In genomic region chr14:55590748-55591330, GRCm38 (mm10) we compare ENCODE assay signal across 8 mouse cellular contexts. TPM values are rescaled to one million over a fixed set of nuclear protein-coding genes. Genes with fewer than 3 reads are reported as not detected.
DNase-seq lines count a peak whose midpoint lies in the region; ATAC-seq lines count a peak whose summit lies in the region.

Gene Psme2 (minus strand): TSS chr14:55591113.

- peak; percentile 96 for ATAC-seq in hindbrain, embryonic 16.5 days

- WGBS in hindbrain, embryonic 16.5 days, result 0% methylated on average over 22 of the region's 22 CpGs
- WGBS in macrophage (ENCODE audit: missing documents), result under 1% methylated on average over 21 of the region's 22 CpGs

- H3K9me3 ChIP-seq in hindbrain, embryonic 16.5 days (ENCODE audit: control insufficient read depth, low read length), result no peaks in the 10 kb centered on the region

- peak within 1 kb of the TSS; percentile 83 for H3K4me2 ChIP-seq in hindbrain, embryonic 16.5 days (ENCODE audit: low read length)

- H3K36me3 ChIP-seq in hindbrain, embryonic 16.5 days (ENCODE audit: control insufficient read depth, insufficient read depth, low read length), result peaks cover 12% of the 10 kb centered on the region
- H3K36me3 ChIP-seq in macrophage (ENCODE audit: inconsistent target), result peaks cover 38% of the 10 kb centered on the region

- peak within 1 kb of the TSS; percentile 69 for H3K9ac ChIP-seq in hindbrain, embryonic 16.5 days (ENCODE audit: low read depth, low read length)

- H3K79me2 ChIP-seq in macrophage (ENCODE audit: inconsistent target), result peaks cover 72% of the 10 kb centered on the region

- H3K27ac ChIP-seq in hindbrain, embryonic 16.5 days (ENCODE audit: low read depth, low read length), result peak within 1 kb of the TSS; percentile 94
- peak within 1 kb of the TSS; percentile 98 for H3K27ac ChIP-seq in macrophage

- peaks cover 26% of the 10 kb centered on the region for H3K4me1 ChIP-seq in hindbrain, embryonic 16.5 days (ENCODE audit: control insufficient read depth, insufficient read depth, low read depth, low read length)

- H3K27me3 ChIP-seq in hindbrain, embryonic 16.5 days (replicated peaks; ENCODE audit: control insufficient read depth, insufficient read depth, low read length), result no peaks in the 10 kb centered on the region

- DNase-seq in WW6 (ENCODE audit: low read depth, low spot score), result peak; percentile 89
- DNase-seq in cerebellum, postnatal 4 days (ENCODE audit: low spot score in 2 of 2), result peak; percentile 60 to 81
- peak; percentile 97 for DNase-seq in gastrocnemius, adult 18-20 months (ENCODE audit: low spot score)
- peak; percentile 85 to 90 for DNase-seq in left cerebral cortex, adult 18-20 months (ENCODE audit: low spot score in 2 of 2)
- DNase-seq in right cerebral cortex, adult 2 months (ENCODE audit: low spot score in 2 of 2), result peak; percentile 89 to 93
- peak; percentile 82 for DNase-seq in urinary bladder, postnatal 25 days (ENCODE audit: low spot score)

- H3K4me3 ChIP-seq in hindbrain, embryonic 16.5 days (ENCODE audit: low read length), result peak within 1 kb of the TSS; percentile 56
- H3K4me3 ChIP-seq in macrophage (ENCODE audit: inconsistent target), result peak within 1 kb of the TSS; percentile 97

RNA-seq across cellular contexts. Expression of gene Psme2, which starts in this region (rescaled TPM):
- 10 to 100 TPM; 50.1 to 56.1 TPM for total RNA-seq in gastrocnemius, adult 18-20 months (2021)
- polyA plus RNA-seq in hindbrain, embryonic 16.5 days (2015; fragmentation: Nextera tagmentation; extraction: Ambion mirVana), result 170 and 173 TPM in 2 replicates
- total RNA-seq in left cerebral cortex, adult 18-20 months (2021), result 10 to 100 TPM; 59.6 to 65.7 TPM
- 1,000 to 10,000 TPM in 5 of 26 experiments, 100 to 1,000 TPM in 21; 180 to 1,564 (median 563) TPM for total RNA-seq in macrophage (2018; cell fraction: chromatin; rRNA removed)
- total RNA-seq in macrophage (2018; cell fraction: cytosol; rRNA removed), result 100 to 1,000 TPM; 247 to 986 (median 578) TPM
- 1,000 to 10,000 TPM in 1 of 26 experiments, 100 to 1,000 TPM in 25; 124 to 1,032 (median 499) TPM for total RNA-seq in macrophage (2018; cell fraction: nucleus; rRNA removed)
- polyA plus RNA-seq in macrophage (2018), result 172 to 350 TPM (median 300 TPM) in 3 replicates

Comparison
In these comparisons a context has a peak if more than half of its experiments do, and no peak if none do; other contexts are left out.
1. Peak in every context shown above with its lines: DNase-seq, ATAC-seq, H3K4me3 ChIP-seq and H3K27ac ChIP-seq.